Mouse (Mus musculus) ES-Bruce4 (cell line): ENCODE measurements around the gene Rnf4. TPM values are rescaled to one million over a fixed set of nuclear protein-coding genes. Genes with fewer than 3 reads are reported as not detected.

Source experiments
- H3K27ac ChIP-seq: 2 replicates; pipeline ENCODE4 v1.5.1; 2012; ENCODE audit warnings: low read length, inconsistent platforms; ENCODE audit not compliant: insufficient read depth
- H3K27me3 ChIP-seq: 2 replicates; pipeline ENCODE4 v1.6.1; 2012; ENCODE audit warnings: mild to moderate bottlenecking, low read length, inconsistent platforms; ENCODE audit not compliant: control insufficient read depth, poor library complexity, insufficient read depth, severe bottlenecking
- H3K36me3 ChIP-seq: 2 replicates; pipeline ENCODE4 v1.6.1; 2012; ENCODE audit warnings: inconsistent platforms, mild to moderate bottlenecking, low read length, moderate library complexity; ENCODE audit not compliant: control insufficient read depth, poor library complexity, insufficient read depth, severe bottlenecking
- H3K4me1 ChIP-seq: one replicate; pipeline ENCODE4 v1.8.1; 2011; ENCODE audit warnings: low read length; ENCODE audit not compliant: control insufficient read depth, insufficient read depth
- H3K4me3 ChIP-seq: 2 replicates; pipeline ENCODE4 v1.5.1; 2011; ENCODE audit warnings: low read depth, mild to moderate bottlenecking, low read length
- H3K9ac ChIP-seq: 2 replicates; pipeline ENCODE4 v1.6.1; 2012; ENCODE audit warnings: low read depth, mild to moderate bottlenecking, inconsistent platforms; ENCODE audit not compliant: poor library complexity, severe bottlenecking
- H3K9me3 ChIP-seq: replicated peaks from 2 replicates; pipeline ENCODE4 v1.6.1; 2012; ENCODE audit warnings: mild to moderate bottlenecking, low read length, inconsistent platforms; ENCODE audit not compliant: control insufficient read depth, poor library complexity, insufficient read depth, severe bottlenecking
- CTCF ChIP-seq: IDR thresholded peaks from one replicate; pipeline ENCODE4 v1.8.1; 2011; ENCODE audit warnings: low read depth, low read length
- EP300 ChIP-seq: IDR thresholded peaks from 2 replicates; pipeline ENCODE4 v1.6.1; 2011; ENCODE audit warnings: low read depth, low read length; ENCODE audit not compliant: insufficient read depth
- POLR2A ChIP-seq: IDR thresholded peaks from one replicate; pipeline ENCODE4 v1.8.1; 2011; ENCODE audit warnings: low read length; ENCODE audit not compliant: insufficient read depth
- polyA plus RNA-seq: library from polyadenylated mRNA; stranded (reverse); fragments of >200 nt; gene quantifications from 2 replicates; pipeline ENCODE4 v1.2.4, GENCODE M21; 2011; ENCODE audit warnings: low read depth; ENCODE audit not compliant: missing spikeins, insufficient read depth, insufficient read length

Rnf4 gene
- polyA plus RNA-seq, 1 experiment, result 210 TPM

- Histone ChIP-seq H3K9me3 (no peaks in the 10 kb centered on the region), H3K4me3 (peak overlapping the region; percentile 57), H3K27me3 (no peaks in the 10 kb centered on the region), H3K36me3 (no peaks in the 10 kb centered on the region), H3K27ac (no peak overlapping the region), H3K9ac (peak overlapping the region; percentile 13), H3K4me1 (no peaks in the 10 kb centered on the region)
- 0 out of 2 replicates have a peak, but pooled peaks have one; percentile 22 for TF ChIP-seq EP300
- no peak for TF ChIP-seq CTCF
- peak; percentile 26 for TF ChIP-seq POLR2A
Observed at GRCm38 (mm10) chr5:34326875-34327576, 9.1 kb upstream of the Rnf4 start.

GRCm38 (mm10) chr5:34330136-34330535 is 6.0 kb upstream of the Rnf4 start:
- Histone ChIP-seq H3K4me1 (no peaks in the 10 kb centered on the region), H3K9ac (no peak overlapping the region), H3K9me3 (no peaks in the 10 kb centered on the region), H3K27ac (no peak overlapping the region), H3K27me3 (no peaks in the 10 kb centered on the region), H3K4me3 (no peak overlapping the region), H3K36me3 (0 out of 2 replicates have a peak, but pooled peaks cover 3% of the 10 kb centered on the region)
- no peak for TF ChIP-seq EP300
- TF ChIP-seq POLR2A, result no peak
- TF ChIP-seq CTCF, result no peak

GRCm38 (mm10) chr5:34334081-34334480 is 2.0 kb upstream of the Rnf4 start:
- H3K9ac ChIP-seq, result no peak overlapping the region
- H3K27ac ChIP-seq, result no peak overlapping the region
- TF ChIP-seq EP300, result no peak
- TF ChIP-seq POLR2A, result no peak
- no peak for TF ChIP-seq CTCF
- H3K36me3 ChIP-seq, result peaks cover 7% of the 10 kb centered on the region; the same call in 1 of the 2 replicates
- no peak overlapping the region for H3K4me3 ChIP-seq
- H3K27me3 ChIP-seq, result no peaks in the 10 kb centered on the region
- H3K4me1 ChIP-seq, result no peaks in the 10 kb centered on the region
- no peaks in the 10 kb centered on the region for H3K9me3 ChIP-seq

GRCm38 (mm10) chr5:34335539-34336096 is 471 bp upstream of the Rnf4 start:
- no peaks in the 10 kb centered on the region for H3K27me3 ChIP-seq
- H3K4me1 ChIP-seq, result no peaks in the 10 kb centered on the region
- peak overlapping the region; percentile 92 for H3K9ac ChIP-seq
- H3K27ac ChIP-seq, result peak overlapping the region; percentile 92
- H3K36me3 ChIP-seq, result peaks cover 14% of the 10 kb centered on the region; the same call in 1 of the 2 replicates
- no peak for TF ChIP-seq EP300
- TF ChIP-seq CTCF, result no peak
- no peak for TF ChIP-seq POLR2A
- peak overlapping the region; percentile 98 for H3K4me3 ChIP-seq
- H3K9me3 ChIP-seq, result no peaks in the 10 kb centered on the region

GRCm38 (mm10) chr5:34336775-34337450 is 824 bp downstream of the Rnf4 start:
- Histone ChIP-seq H3K4me3 (peak overlapping the region; percentile 98), H3K27me3 (no peaks in the 10 kb centered on the region), H3K4me1 (no peaks in the 10 kb centered on the region), H3K9me3 (no peaks in the 10 kb centered on the region), H3K9ac (peak overlapping the region; percentile 98), H3K27ac (peak overlapping the region; percentile 86), H3K36me3 (peaks cover 23% of the 10 kb centered on the region; the same call in 1 of the 2 replicates)
- TF ChIP-seq EP300 (no peak), POLR2A (no peak)
